Mouse (Mus musculus) liver, embryonic 11.5 days (tissue): ENCODE results near the gene Mef2c. TPM values are rescaled to one million over a fixed set of nuclear protein-coding genes. Genes with fewer than 3 reads are reported as not detected.

Experiments
- ATAC-seq: fragments of 200-750 bp; cut with Nextera tagmentation; replicated peaks from 2 replicates; pipeline ENCODE4 v1.8.0; 2017; ENCODE audit warnings: moderate number of reproducible peaks, mild to moderate bottlenecking, moderate TSS enrichment, moderate library complexity; ENCODE audit not compliant: low FRiP score
- DNase-seq: peaks from one replicate; pipeline ENCODE4 v3.0.0-alpha.2; 2017; ENCODE audit warnings: low spot score
- H3K27ac ChIP-seq: fragments of 300-500 bp; sonication (generic); 2 replicates; pipeline ENCODE4 v1.5.1; 2014; ENCODE audit warnings: mild to moderate bottlenecking, low read depth, low read length, control low read depth
- H3K27me3 ChIP-seq: fragments of 300-500 bp; sonication (generic); replicated peaks from 2 replicates; pipeline ENCODE4 v1.6.1; 2014; ENCODE audit warnings: low read length, mixed read lengths; ENCODE audit not compliant: control insufficient read depth, insufficient read depth
- H3K36me3 ChIP-seq: fragments of 300-500 bp; sonication (generic); 2 replicates; pipeline ENCODE4 v1.6.1; 2014; ENCODE audit warnings: mild to moderate bottlenecking, low read length, moderate library complexity, mixed read lengths; ENCODE audit not compliant: control insufficient read depth, insufficient read depth
- H3K4me1 ChIP-seq: fragments of 300-500 bp; sonication (generic); replicated peaks from 2 replicates; pipeline ENCODE4 v1.6.1; 2014; ENCODE audit warnings: low read length, mixed read lengths; ENCODE audit not compliant: control insufficient read depth, insufficient read depth
- H3K4me2 ChIP-seq: fragments of 300-500 bp; sonication (generic); 2 replicates; pipeline ENCODE4 v1.6.1; 2014; ENCODE audit warnings: mild to moderate bottlenecking, control low read depth, moderate library complexity
- H3K4me3 ChIP-seq: fragments of 300-500 bp; sonication (generic); 2 replicates; pipeline ENCODE4 v1.5.1; 2014; ENCODE audit warnings: low read depth, low read length, control low read depth
- H3K9ac ChIP-seq: fragments of 300-500 bp; sonication (generic); 2 replicates; pipeline ENCODE4 v1.6.1; 2014; ENCODE audit warnings: low read depth, low read length, control low read depth
- H3K9me3 ChIP-seq: fragments of 300-500 bp; sonication (generic); 2 replicates; pipeline ENCODE4 v1.6.1; 2016; ENCODE audit warnings: low read length, inconsistent platforms, mixed read lengths; ENCODE audit not compliant: control insufficient read depth
- WGBS: fragments of 180-500 bp; shearing (Covaris S2); extraction: QIAGEN DNeasy Blood & Tissue Kit; methylation state at CpG from one replicate; pipeline ENCODE4 v1.1.7; 2014; 5-methylcytosine and 5-hydroxymethylcytosine counted together
- polyA plus RNA-seq: library from polyadenylated mRNA; unstranded; fragments of >200 nt; fragmentation: Nextera tagmentation; extraction: Ambion mirVana; gene quantifications from 2 replicates; pipeline ENCODE4 v1.2.1, GENCODE M21; 2014

Gene Mef2c
- polyA plus RNA-seq, 1 experiment from 2014 or later: 46.0 TPM

DNA sequence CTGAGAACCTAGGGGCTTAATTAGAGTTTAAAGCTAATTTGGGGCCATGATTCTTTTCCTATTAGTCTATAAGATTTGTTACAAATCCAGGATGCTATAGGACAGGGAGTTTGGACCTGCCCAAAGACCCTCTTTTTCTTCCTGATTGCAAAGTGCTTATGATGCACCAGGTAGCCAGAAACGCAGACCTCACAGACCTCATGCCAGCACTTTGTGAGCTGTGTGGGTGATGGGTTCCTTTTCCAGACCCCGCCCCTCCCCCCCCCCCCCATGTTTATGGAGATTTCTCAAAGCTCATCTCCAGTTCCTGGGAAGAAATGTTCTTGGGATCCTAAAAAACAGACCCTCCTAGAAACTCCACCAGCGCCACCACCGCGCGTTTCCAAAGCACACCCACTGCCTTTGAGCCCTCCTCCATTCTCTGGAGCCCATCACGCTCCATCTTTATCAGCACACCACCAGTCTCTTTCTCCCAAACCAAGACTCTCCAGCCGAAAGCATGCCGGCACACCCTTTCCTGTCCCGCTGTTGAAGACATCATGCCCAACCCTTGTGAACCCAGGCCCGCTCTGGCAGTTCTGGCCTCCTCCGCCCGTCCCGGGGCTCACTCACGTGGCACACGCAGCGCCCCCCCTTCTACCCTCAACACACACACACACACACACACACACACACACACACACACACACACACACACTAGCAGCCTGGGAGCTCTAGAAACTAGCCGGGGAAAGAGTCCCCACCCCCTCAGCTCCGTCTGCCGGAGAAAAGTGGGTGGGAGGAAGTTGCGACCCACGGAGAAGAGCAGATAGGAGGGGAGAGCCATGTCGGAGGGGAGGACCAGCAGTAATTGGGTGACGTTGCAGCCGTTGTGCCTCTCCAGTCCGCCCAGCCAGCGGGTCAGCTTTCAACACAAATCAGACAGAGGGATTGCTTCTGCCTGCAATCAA, 14.1 kb downstream of the Mef2c start:
- no peaks in the 10 kb centered on the region for H3K27me3 ChIP-seq
- ATAC-seq (peak; percentile 89), DNase-seq (peak; percentile 68)
- H3K36me3 ChIP-seq: no peaks in the 10 kb centered on the region
- H3K4me2 ChIP-seq: peak overlapping the region; percentile 79
- H3K9ac ChIP-seq: peak overlapping the region; percentile 55
- peak overlapping the region; percentile 52; the same call in 1 of the 2 replicates for H3K27ac ChIP-seq
- H3K4me3 ChIP-seq: peak overlapping the region; percentile 54
- WGBS: under 1% methylated on average over 26 of the region's 27 CpGs
- H3K4me1 ChIP-seq: no peaks in the 10 kb centered on the region; the same call in 1 of the 2 replicates
- H3K9me3 ChIP-seq: no peaks in the 10 kb centered on the region

DNA sequence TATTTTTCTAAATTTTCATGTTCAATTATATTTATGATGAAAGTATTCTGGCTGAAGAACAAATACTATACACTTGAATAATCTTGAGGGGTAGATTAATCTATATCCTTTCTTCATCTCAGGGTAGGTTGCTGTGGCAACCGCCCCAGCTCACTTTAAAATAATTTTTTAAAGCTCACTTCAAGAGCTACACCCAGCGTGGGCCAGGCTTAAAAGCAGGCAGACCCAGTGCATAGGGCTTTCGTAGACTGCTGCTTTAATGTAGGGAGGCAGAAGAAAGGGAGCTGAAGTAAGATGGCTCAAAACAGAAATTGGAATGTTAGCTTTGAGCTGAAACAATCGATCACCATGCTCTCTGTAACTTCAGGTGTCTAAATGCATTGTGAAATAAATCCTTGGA, 17.0 kb downstream of the Mef2c start:
- H3K9ac ChIP-seq: no peak overlapping the region
- no peaks in the 10 kb centered on the region for H3K27me3 ChIP-seq
- H3K27ac ChIP-seq: no peak overlapping the region
- WGBS: 65% methylated on average over 4 of the region's 4 CpGs
- no peak overlapping the region for H3K4me2 ChIP-seq
- ATAC-seq (no peak), DNase-seq (no peak)
- H3K9me3 ChIP-seq: no peaks in the 10 kb centered on the region
- H3K36me3 ChIP-seq: no peaks in the 10 kb centered on the region
- no peak overlapping the region for H3K4me3 ChIP-seq
- peaks cover 4% of the 10 kb centered on the region; the same call in 1 of the 2 replicates for H3K4me1 ChIP-seq

DNA sequence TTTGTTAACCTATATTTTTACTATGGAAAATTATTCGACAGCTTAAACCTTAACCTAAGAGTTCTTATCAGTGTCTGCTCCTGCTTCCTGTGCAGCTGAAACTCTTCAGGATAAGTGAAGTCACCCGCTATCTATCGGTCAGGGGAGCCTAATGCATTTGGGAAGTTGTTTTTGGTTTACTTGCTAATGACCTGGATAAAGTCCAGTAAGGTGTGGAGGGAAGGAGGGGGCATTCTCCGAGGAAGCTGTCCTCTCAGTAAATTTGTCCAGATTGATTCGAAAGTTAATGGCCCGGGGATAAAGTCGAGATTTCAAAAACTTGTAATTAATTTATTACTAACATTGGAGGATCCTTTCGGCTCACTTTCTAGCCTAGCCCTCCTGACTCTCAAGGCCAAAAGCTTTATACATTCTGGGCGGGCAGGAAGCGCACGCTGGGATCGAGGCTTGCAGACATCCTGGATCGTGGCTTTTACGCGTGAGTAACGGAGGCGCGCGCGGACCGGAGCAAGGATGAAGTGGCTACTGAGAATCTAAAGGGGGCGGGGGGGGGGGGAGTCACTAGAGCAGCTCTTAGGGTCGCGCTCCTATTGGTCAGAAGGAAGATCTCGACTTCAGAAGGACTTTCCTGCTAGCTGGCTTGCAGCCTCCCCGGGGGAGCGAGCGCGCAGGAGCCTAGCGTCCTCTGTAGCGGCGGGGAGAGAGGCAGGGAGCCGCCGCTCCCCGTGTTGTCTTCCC, 19.6 kb downstream of the Mef2c start:
- no peaks in the 10 kb centered on the region for H3K9me3 ChIP-seq
- peak overlapping the region; percentile 58; the same call in 1 of the 2 replicates for H3K27ac ChIP-seq
- 0 out of 2 replicates have a peak overlapping the region, but pooled peaks have one; percentile 43 for H3K9ac ChIP-seq
- peaks cover 6% of the 10 kb centered on the region; the same call in 1 of the 2 replicates for H3K4me1 ChIP-seq
- H3K4me3 ChIP-seq: peak overlapping the region; percentile 72
- H3K27me3 ChIP-seq: no peaks in the 10 kb centered on the region
- DNase-seq (peak; percentile 42), ATAC-seq (peak; percentile 61)
- H3K4me2 ChIP-seq: peak overlapping the region; percentile 88
- WGBS: under 1% methylated on average over 34 of the region's 35 CpGs
- no peaks in the 10 kb centered on the region for H3K36me3 ChIP-seq

DNA sequence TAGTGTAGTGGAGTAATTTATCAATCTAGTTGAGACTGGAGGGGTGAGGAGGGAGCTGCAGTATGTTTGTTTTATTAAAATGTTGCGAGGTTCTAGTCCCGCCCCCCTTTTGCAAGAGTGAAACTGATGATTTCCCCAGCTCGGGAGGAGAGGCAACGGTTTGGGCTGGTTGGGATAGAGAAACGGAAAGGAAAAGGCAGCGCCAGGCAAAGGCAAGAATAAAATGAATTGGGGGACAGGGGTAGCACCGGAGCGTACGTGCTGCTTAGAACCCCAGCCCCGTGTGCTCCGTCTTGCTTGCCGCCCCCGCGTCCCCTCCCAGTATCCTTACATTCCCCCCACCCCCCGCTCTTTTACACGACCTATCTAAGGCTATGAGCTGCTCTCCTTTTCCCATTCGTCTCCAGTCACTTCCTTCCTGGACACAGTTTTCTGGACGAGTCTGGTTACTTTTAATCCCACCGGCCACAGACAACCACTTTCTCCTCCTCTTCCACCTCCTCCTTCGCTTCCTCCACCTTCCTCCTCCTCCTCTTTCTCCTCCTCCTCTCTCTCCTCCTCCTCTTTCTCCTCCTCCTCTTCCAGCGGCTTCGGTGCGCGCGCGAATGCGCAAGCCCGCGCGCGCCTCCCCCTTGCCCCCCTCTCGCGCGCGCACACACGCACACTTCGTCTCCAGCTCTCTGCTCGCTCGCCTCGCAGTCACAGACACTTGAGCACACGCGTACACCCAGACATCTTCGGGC, 20.5 kb downstream of the Mef2c start:
- H3K27me3 ChIP-seq: no peaks in the 10 kb centered on the region
- WGBS: under 1% methylated on average over 41 of the region's 43 CpGs
- H3K36me3 ChIP-seq: no peaks in the 10 kb centered on the region
- peak overlapping the region; percentile 72 for H3K4me3 ChIP-seq
- H3K4me1 ChIP-seq: peaks cover 6% of the 10 kb centered on the region; the same call in 1 of the 2 replicates
- H3K9ac ChIP-seq: peak overlapping the region; percentile 61
- peak; percentile 75 for DNase-seq
- peak; percentile 78 for ATAC-seq
- peak overlapping the region; percentile 88 for H3K4me2 ChIP-seq
- no peaks in the 10 kb centered on the region for H3K9me3 ChIP-seq
- H3K27ac ChIP-seq: peak overlapping the region; percentile 58

DNA sequence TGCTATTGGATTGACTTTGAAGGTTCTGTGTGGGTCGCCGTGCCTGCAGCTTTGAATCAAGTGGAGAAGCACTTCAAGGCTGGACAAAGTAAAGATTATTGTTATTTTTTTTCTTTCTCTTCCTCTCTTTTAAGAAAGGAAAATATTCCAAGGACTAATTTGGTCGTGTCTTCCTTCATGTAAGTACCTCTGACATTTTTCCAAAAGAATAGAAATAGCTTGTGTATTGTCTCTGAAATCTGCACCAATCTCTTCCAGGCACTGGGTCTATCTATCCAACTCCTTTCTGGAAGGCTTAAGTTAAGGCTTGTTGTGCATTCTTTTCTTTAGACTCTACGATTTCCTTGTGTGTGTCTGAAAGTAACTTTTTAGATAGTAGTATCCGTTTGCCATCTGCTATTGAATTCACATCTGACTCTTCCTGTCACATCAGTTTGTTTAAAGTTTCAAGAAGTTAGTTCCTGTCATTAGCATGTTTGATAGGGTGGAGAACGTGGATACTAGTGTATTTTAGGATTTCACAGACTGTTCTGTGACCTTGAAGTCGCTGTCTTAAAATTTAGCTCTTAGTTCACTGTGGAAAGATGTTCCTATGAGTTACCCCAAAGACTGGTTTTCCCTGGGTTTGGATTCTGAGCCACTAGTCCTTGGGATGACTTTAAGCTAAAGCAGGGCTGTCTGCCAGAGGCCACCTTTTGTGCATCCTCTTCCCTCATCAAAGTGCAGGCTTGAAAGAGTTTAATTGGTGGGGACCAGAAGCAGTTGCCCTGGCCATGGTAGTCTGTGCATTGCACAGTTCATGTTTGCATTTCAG, 21.3 kb downstream of the Mef2c start:
- peak overlapping the region; percentile 61 for H3K9ac ChIP-seq
- H3K4me2 ChIP-seq: peak overlapping the region; percentile 88
- DNase-seq (no peak), ATAC-seq (no peak)
- H3K4me1 ChIP-seq: peaks cover 6% of the 10 kb centered on the region; the same call in 1 of the 2 replicates
- no peaks in the 10 kb centered on the region for H3K36me3 ChIP-seq
- H3K4me3 ChIP-seq: peak overlapping the region; percentile 72
- 5% methylated on average over 7 of the region's 7 CpGs for WGBS
- H3K9me3 ChIP-seq: no peaks in the 10 kb centered on the region
- no peaks in the 10 kb centered on the region for H3K27me3 ChIP-seq
- peak overlapping the region; percentile 58; the same call in 1 of the 2 replicates for H3K27ac ChIP-seq

DNA sequence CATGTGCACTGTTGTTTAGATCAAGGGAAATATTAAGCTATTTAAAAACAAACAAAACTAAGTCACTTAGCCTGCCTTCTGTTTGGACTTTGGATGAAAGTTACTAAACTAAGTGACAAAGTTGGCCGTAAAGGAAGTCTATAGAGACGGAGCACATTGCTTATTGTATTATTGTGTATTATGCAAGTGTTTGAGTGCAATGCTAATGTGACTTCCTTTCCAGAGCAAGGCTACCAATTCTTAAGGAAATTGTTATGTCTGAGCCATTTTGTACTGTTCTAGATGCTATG, 21.8 kb downstream of the Mef2c start:
- WGBS: 34% methylated on average over 2 of the region's 2 CpGs
- DNase-seq (no peak), ATAC-seq (no peak)
- peak overlapping the region; percentile 88 for H3K4me2 ChIP-seq
- H3K36me3 ChIP-seq: no peaks in the 10 kb centered on the region
- no peaks in the 10 kb centered on the region for H3K9me3 ChIP-seq
- peaks cover 6% of the 10 kb centered on the region; the same call in 1 of the 2 replicates for H3K4me1 ChIP-seq
- peak overlapping the region; percentile 25; the same call in 1 of the 2 replicates for H3K27ac ChIP-seq
- peak overlapping the region; percentile 61 for H3K9ac ChIP-seq
- H3K4me3 ChIP-seq: peak overlapping the region; percentile 72
- no peaks in the 10 kb centered on the region for H3K27me3 ChIP-seq

DNA sequence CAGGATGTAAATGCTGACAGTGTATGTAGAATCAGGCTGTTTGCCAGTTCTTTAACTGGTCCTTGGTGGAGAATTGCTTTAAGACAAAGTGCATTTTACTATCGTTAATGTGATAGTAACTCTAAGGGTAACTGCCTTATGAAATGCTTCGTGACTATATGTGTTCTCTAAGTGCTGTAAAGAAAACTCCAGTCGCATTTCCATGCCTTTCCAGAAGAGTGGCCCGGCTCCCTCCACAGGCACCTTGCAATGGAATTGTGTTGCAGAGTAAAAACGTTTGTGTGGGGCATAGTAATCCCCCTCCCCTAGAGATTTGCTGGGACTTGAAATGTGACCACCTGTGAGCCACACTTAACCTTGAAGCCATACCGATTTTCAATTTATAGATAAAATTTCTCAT, 22.2 kb downstream of the Mef2c start:
- Histone ChIP-seq H3K27me3 (no peaks in the 10 kb centered on the region), H3K9me3 (no peaks in the 10 kb centered on the region), H3K27ac (no peak overlapping the region), H3K9ac (peak overlapping the region; percentile 30; the same call in 1 of the 2 replicates), H3K4me3 (peak overlapping the region; percentile 72), H3K4me2 (peak overlapping the region; percentile 88), H3K4me1 (peaks cover 6% of the 10 kb centered on the region; the same call in 1 of the 2 replicates), H3K36me3 (no peaks in the 10 kb centered on the region)
- DNase-seq: no peak
- WGBS: 29% methylated on average over 6 of the region's 6 CpGs
- ATAC-seq: no peak
